Mouse (Mus musculus) gastrocnemius, postnatal 36 days (tissue): Measurements from ENCODE around the gene Cphx1. TPM values are rescaled to one million over a fixed set of nuclear protein-coding genes. Genes with fewer than 3 reads are reported as not detected.

Experiments
- total RNA-seq, 2 experiments: library from RNA; stranded (reverse); gene quantifications; 2 replicates each; pipeline ENCODE4 v1.2.3; 2021

The Cphx1 gene
- total RNA-seq, 2 experiments from 2014 or later = not detected

Other genes starting within 250 kb of the Cphx1 start
- gene Ppif, start 244.2 kb upstream of the Cphx1 start, total RNA-seq = 10 to 100 TPM; 31.8 to 36.5 TPM
- gene Zcchc24, start 169.3 kb upstream of the Cphx1 start, total RNA-seq = 10 to 100 TPM; 38.4 to 49.4 TPM
- 10 to 100 TPM; 90.7 to 93.7 TPM for gene Anxa11, start 96.1 kb upstream of the Cphx1 start, total RNA-seq
- gene Plac9a, start 35.2 kb upstream of the Cphx1 start, total RNA-seq = 1 to 10 TPM; 2.1 to 2.9 TPM
- gene Tmem254a, start 10.6 kb upstream of the Cphx1 start, total RNA-seq = under 1 TPM; 0.27 to 0.56 TPM
- under 1 TPM in 1 of 2 experiments, not detected in 1; 0.25 TPM for gene Duxbl1, start 40.3 kb downstream of the Cphx1 start, total RNA-seq
- gene Gm9780, start 104.4 kb downstream of the Cphx1 start, total RNA-seq = 1 to 10 TPM; 2.9 to 5.9 TPM
- gene Tmem254c, start 129.1 kb downstream of the Cphx1 start, total RNA-seq = 1 to 10 TPM; 1.3 to 3.7 TPM
- not detected for gene Cphx2, start 143.2 kb downstream of the Cphx1 start, total RNA-seq
- not detected for gene Cphx3, start 144.0 kb downstream of the Cphx1 start, total RNA-seq
- gene Duxbl2, start 180.0 kb downstream of the Cphx1 start, total RNA-seq = not detected
- 10 to 100 TPM; 28.3 to 32.6 TPM for gene Plac9b, start 244.2 kb downstream of the Cphx1 start, total RNA-seq